Mouse (Mus musculus) monocyte, adult 59 days (primary cell): ENCODE measurements around the gene Hrg. TPM values are rescaled to one million over a fixed set of nuclear protein-coding genes. Genes with fewer than 3 reads are reported as not detected.

Experiments
- total RNA-seq, 2 experiments: library from RNA; stranded (reverse); gene quantifications; one replicate each; pipeline ENCODE4 v1.2.4; 2023

The Hrg gene
- total RNA-seq: not detected

GRCm38 (mm10) chr16:22950840-22951395 is at the start of gene Hrg:
TSS of gene Hrg (plus strand) at chr16:22951072.

GRCm38 (mm10) chr16:22918034-22918433 is 32.8 kb upstream of the Hrg start, which contains the start of gene Fetub:
TSS of gene Fetub (plus strand) at chr16:22918334.

Other genes with a start within 250 kb of the Hrg start
- not detected for gene Crygs, start 139.5 kb upstream of the Hrg start, total RNA-seq
- 10 to 100 TPM; 11.2 to 11.3 TPM for gene Tbccd1, start 93.4 kb upstream of the Hrg start, total RNA-seq
- 10 to 100 TPM; 73.7 to 79.2 TPM for gene Dnajb11, start 93.2 kb upstream of the Hrg start, total RNA-seq
- gene Ahsg, start 59.8 kb upstream of the Hrg start, total RNA-seq: not detected
- gene Fetub, start 32.7 kb upstream of the Hrg start, total RNA-seq: not detected
- gene Kng2, start 78.4 kb downstream of the Hrg start, total RNA-seq: not detected
- gene Kng1, start 106.8 kb downstream of the Hrg start, total RNA-seq: not detected
- 100 to 1,000 TPM; 690 to 724 TPM for gene Eif4a2, start 156.4 kb downstream of the Hrg start, total RNA-seq
- 1 to 10 TPM; 4.4 to 4.8 TPM for gene Rfc4, start 176.7 kb downstream of the Hrg start, total RNA-seq
- gene Adipoq, start 195.5 kb downstream of the Hrg start, total RNA-seq: not detected